Mouse (Mus musculus): ENCODE measurements around the gene Dynlt3. TPM values are rescaled to one million over a fixed set of nuclear protein-coding genes. Genes with fewer than 3 reads are reported as not detected.
"Not testable (repeated sequence)": the region's sequence is repeated elsewhere in the genome, so short reads cannot be mapped to it uniquely, and the experiment has no call there.

Gene Dynlt3
- total RNA-seq (2021): 100 to 1,000 TPM in 1 of 2 experiments, 10 to 100 TPM in 1; 97.5 to 108 TPM

DNA sequence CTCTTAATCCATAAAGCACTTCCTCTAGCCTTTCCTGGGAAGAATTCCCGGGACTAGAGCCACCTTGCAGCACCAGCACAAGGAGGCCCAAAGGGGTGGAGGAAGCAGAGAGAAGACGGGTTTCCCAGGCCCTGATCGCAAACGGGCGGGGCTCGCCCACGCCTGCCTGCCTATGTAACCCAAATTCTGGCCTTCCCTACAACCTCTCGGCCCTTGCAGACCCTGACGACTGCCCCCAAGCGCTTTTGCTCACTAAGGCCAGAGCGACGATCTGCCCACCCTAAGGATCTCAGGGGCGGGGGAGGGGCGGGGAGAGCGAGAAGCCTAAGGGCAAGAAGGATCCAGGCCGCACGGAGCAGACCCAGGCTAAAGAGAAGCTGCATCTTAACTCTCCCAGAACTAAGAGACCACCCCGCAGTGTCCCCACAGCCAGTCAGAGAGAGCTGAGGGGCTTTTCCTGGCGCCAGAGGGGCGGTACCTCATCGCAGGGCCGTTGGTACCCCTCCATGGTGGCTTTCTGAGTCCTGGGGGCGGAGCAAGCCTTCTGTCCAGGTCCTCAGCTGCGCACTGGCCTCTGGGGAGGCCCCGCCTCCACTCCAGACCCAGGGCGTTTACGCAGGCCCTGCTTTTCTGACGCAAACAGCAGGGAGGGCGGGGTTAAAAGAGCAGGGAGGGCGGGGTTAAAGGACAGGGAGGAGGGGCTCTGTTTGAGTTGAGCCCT lies at the start of gene Dynlt3:
Gene Dynlt3 (minus strand): TSS at position 613 of the 721 bp plus-strand sequence.
- intact Hi-C loops (cut with DNase I): no loop called here
- DNase-seq (ENCODE audit: extremely low spot score in 1 of 2, low spot score in 2 of 2): peak; percentile 28 to 89

DNA sequence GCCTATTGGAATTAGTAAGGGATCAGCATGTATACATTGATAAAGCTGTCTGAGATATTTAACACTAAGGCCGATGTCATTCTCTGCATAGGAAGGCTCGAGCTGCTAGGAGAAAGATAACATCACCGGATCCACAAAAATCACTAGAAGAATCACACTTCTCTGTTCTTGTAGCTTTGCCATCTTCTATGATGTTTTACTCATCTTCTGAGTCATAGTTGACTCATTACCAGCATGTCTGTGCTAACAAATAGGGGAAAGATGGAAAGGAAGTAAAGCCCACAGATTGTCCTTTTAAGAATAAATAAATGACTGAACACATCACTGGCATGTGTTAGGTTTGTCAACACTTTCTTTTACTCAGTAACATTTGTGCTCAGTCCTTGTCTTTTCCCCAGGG lies 37.0 kb upstream of the Dynlt3 start:
- intact Hi-C loops (cut with DNase I): no loop called here
- DNase-seq (ENCODE audit: extremely low spot score in 1 of 2, low spot score in 2 of 2): no peak

DNA sequence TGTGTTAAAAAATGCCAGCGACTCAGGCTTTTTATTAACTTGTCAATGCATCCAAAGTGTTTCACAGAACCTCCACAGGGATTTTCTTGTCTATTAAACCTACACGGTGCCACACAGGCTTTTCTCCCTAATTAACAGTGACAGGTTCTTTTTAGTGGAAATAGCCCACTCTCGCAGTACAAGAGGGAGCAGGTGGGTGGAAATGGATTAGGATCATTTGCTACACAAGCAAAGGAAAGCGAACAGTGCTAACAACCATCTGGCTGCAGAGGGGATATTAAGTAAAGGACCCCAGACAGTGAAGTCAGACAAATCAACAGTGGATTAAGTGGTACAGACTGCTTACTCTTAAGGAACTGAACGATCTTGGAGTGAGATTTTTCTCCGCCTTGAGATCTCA lies 33.2 kb upstream of the Dynlt3 start:
- intact Hi-C loops (cut with DNase I): no loop called here
- no peak for DNase-seq (ENCODE audit: extremely low spot score in 1 of 2, low spot score in 2 of 2)

DNA sequence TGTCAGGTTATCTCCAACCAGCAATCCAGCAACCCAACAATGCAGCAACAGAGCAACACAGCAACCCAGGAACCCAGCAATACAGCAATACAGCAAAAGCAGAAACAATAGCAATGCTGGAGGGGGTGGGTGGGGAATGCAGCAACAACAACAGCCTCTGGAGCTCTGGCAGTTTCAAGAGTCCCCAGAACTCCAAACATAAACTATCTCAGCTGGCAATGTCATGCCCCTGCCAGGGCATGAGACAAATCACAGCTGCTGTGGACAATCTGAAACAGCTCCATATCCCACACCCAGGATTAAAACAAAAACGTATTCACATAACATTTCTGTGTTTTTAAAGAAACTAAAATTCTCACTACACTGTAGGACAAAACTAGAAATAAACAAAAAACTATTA lies 9.2 kb upstream of the Dynlt3 start:
- intact Hi-C loops (cut with DNase I): no loop called here
- DNase-seq (ENCODE audit: extremely low spot score in 1 of 2, low spot score in 2 of 2): no peak

DNA sequence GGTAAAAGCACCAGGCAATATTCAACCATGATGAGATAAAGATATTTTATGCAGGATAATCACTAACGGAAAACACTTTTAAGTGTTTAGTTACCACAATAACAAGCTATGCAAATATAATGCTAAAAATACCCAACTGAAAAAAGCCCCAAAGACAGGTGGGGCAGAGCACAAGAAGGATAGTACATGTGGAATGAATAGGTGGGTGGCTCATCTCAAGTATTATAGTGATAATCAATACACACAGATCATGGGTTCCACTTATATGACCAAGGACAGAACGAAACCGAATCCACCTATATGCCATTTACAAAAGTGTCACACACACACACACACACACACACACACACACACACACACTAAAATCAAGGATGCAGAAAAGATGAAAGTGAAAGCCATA lies 8.6 kb upstream of the Dynlt3 start:
- DNase-seq (ENCODE audit: extremely low spot score in 1 of 2, low spot score in 2 of 2): no peak
- intact Hi-C loops (cut with DNase I): no loop called here

DNA sequence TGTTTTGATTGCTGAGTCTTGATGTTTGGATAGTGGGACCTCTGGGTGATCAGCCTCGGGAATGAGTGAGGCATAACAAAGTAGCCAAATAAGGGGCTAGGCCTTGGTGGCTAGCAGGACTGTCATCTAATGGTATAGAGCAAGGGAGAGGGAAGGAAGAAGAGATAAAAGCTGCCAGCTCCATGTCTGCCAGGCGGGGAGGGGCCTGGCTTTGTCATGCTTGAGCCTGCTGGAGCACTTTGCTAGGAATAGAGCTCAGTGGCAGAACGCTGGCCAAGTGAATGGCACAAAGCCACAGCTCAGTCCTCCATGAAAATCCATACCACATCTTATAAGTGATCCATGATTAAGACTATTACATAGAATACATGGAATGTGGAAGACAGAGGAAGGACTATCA lies 10.0 kb downstream of the Dynlt3 start:
- intact Hi-C loops (cut with DNase I): no loop called here
- DNase-seq (ENCODE audit: extremely low spot score in 1 of 2, low spot score in 2 of 2): no peak

DNA sequence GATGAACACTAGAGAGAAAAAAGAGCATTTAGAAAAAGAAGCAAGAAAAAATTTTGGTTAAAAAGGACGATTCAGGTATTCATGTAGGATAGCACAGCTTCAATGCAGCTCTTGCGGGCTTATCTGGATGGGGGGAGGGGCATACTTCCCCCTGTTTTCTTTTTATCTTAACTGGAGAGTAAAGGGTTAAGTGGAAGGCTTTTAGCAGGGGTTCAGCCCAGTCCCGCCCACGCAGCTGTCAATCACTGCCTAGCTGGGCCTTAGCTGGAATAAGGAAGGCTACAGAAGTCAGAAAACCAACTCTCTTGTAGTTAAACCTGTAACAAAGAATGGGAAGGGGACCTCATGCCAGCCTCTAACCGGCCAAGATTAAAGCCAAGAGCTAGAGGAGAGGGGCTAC lies 22.2 kb downstream of the Dynlt3 start:
- DNase-seq (ENCODE audit: extremely low spot score in 1 of 2, low spot score in 2 of 2): peak in 1 of 2 experiments; percentile 20
- intact Hi-C loops (cut with DNase I): not testable (repeated sequence)

DNA sequence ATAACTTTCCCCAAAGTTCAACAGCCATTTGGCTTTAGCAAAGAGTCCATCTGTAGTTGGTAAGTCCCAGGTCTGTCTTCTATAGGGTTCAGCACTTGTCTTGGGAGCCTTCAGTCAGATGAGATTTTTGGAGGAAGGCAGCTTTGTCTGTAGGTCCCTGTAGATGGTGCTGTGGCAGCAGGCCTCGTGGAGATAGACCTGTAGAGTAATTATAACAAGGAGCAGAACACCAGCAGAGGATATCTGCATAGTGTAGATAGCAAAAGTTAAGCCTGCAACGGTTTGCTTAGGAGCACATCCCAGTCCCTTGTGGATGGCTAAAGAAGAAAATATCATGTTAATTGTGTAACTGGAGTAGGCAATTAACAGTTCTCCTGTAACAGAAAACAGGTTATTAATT lies 22.7 kb downstream of the Dynlt3 start:
- intact Hi-C loops (cut with DNase I); DNase-seq (ENCODE audit: extremely low spot score in 1 of 2, low spot score in 2 of 2): not testable (repeated sequence)

Other genes starting within 250 kb of the Dynlt3 start
- gene Cybb, start 175.2 kb downstream of the Dynlt3 start, total RNA-seq (2021): under 1 TPM; 0.17 to 0.30 TPM
- not detected for gene H2al1o, start 90.6 kb downstream of the Dynlt3 start, total RNA-seq (2021)
- gene Hypm, start 183.9 kb upstream of the Dynlt3 start, total RNA-seq (2021): not detected
- not detected for gene H2al3, start 186.7 kb upstream of the Dynlt3 start, total RNA-seq (2021)
- gene Sytl5, start 222.6 kb upstream of the Dynlt3 start, total RNA-seq (2021): 1 to 10 TPM; 2.3 to 2.7 TPM

Measured in left cerebral cortex, postnatal 10 days (tissue).